Mouse (Mus musculus) neural tube, embryonic 10.5 days (tissue): ENCODE measurements around the gene Ccnf.
A peak's percentile ranks its signal among the peaks of the same experiment; 100 is the strongest.

Experiments
- DNase-seq: peaks from one replicate; pipeline ENCODE4 v3.0.0-alpha.2; 2017; ENCODE audit warnings: low spot score; ENCODE audit errors: extremely low spot score

Gene Ccnf

GRCm38 (mm10) chr17:24251320-24252069, at the start of gene Ccnf:
Gene Ccnf, minus strand, starts transcription at chr17:24251484.
- peak; percentile 95 for DNase-seq

DNA sequence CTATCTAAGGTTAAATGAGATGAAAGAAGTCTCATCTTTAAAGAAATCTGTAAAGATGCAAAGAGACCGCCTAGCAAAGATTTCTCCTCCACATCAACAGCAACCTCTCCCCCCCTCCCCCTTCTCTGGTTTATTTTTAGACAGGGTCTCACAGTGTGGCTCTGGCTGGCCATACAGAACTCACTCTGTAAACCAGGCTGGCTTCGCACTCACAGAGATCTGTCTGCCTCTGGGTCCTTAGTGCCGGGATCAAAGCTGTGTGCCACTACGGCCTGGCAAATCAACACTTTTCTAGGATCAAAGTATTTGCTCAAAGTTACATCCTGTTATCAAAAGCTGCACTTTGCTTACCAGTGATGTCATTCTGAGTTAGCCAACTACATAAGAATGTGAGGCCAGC, 49.4 kb upstream of the Ccnf start:
- DNase-seq: no peak

- DNase-seq: no peak
Observed at GRCm38 (mm10) chr17:24289338-24289737, 38.1 kb upstream of the Ccnf start.

GRCm38 (mm10) chr17:24288477-24288876, 37.2 kb upstream of the Ccnf start:
- DNase-seq: no peak

DNA sequence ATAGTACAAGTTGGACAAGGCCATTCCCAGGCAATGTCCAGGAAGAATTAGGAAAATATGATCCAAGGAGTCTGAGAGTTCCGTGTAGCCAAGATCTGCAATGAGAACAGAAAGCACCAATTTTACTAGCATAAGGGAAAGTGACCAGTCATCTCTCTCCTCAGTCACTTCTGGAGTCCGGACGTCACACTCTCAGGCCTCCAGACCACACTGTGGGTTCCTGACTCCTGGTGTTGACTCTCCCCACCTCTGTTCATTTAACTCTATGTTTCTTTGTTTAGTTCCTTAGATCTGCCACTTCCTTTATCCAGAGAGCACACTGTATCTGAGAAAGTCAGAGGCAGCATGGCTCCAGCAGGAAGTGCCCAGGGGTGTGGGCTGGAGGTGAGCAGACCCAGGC, 34.4 kb upstream of the Ccnf start:
- DNase-seq: no peak

DNA sequence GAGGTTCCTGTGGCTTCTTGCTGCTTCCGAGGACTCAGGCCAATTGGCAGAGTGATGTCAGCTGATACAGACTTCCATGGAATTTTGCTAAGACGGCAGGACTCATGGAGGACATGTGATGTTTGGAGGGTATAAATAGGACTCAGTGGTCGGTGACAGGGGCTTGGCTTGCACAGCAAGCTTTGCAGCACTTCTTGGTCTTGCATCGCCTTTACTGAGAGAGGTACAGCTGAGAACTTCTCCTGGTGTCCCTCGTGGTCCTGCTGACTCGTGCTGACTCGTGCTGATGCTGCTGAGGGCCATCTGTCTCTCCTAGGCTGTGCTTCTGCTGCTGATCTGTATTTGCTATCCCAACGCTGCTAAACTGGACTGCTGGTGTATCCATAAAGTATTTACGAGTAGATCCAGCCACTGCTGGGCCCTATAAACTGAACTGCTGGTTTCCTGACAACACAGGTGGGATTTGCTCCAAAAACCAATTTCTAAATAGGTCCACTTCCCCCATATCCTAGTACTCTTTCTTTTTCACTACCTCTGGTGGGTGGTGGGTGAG, 32.1 kb upstream of the Ccnf start:
- DNase-seq: no peak

- DNase-seq: no peak
Observed at GRCm38 (mm10) chr17:24282637-24283036, 31.4 kb upstream of the Ccnf start.

- DNase-seq: no peak
Observed at GRCm38 (mm10) chr17:24279907-24280306, 28.6 kb upstream of the Ccnf start.

DNA sequence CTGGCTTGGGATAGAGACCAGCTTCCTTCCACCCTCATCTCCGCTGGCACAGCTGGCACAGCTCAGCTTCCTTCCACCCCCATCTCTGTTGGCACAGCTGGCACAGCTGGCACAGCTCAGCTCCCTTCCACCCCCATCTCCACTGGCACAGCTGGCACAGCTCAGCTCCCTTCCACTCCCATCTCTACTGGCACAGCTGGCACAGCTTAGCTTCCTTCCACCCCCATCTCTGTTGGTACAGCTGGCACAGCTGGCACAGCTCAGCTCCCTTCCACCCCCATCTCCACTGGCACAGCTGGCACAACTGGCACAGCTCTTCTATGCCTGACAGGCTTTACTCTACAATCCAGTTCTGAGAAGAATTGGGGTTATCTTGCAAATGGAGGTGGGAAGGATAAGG, 15.8 kb upstream of the Ccnf start:
- DNase-seq: no peak

DNA sequence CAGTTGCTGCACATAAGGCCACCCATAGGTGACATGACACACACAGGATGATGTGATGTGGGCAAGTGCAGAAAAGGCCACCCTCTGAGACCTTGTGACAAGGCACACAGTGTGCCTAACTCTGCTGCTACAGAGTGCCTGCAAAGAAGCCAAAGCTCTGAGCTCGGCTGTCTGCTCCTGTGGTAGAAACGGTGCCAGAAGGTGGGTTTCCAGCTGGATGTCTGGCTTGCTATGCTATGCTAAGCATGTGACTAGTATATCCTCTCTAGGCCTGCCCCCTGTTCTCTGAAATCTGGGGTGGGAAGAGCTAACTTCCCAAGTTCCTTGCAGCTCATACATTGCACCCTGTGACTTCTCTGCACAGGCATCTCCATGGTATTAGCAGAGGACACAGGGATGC, 13.5 kb upstream of the Ccnf start:
- DNase-seq: no peak

- DNase-seq: no peak
Observed at GRCm38 (mm10) chr17:24260516-24260915, 9.2 kb upstream of the Ccnf start.

GRCm38 (mm10) chr17:24259702-24260101, 8.4 kb upstream of the Ccnf start:
- no peak for DNase-seq

DNA sequence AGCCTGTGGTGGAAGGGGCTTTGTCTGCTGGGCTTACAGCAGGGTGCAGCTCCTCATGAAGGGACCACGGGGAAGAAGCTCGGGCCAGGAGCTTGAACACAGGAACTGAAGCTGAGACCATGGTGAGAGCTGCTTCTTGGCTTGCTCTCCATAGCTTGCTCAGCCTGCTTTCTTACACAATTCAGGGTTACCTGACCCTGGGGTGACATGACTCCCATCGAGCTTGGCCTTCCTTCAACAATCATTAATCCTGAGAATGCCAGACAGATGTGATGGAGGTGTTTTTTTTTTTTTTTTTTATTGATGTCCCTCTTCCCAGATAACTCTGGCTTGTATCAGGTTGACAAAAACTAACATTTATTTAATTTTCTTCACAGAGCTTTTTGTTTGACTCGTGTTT, 7.7 kb upstream of the Ccnf start:
- DNase-seq: no peak

DNA sequence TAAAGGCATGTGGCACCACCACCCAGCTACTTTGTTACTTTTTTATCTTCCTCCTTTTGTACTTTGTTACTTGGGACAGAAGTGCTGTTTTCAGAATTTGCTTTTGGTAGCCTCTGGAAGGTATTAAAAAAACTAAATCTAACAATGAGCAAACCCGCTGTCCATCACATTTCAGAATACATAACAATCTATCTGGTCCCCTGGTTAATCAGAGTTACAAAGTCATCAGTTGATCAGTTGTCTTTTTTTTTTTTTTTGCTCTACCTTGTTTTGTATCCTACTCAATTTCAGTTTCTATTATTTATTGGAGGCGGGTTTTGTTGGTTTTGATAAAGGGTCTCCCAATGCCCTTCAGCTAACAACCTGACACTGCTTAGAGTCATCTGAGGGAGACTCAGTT, 1.0 kb upstream of the Ccnf start:
- no peak for DNase-seq

- no peak for DNase-seq
Observed at GRCm38 (mm10) chr17:24250988-24251319, 330 bp downstream of the Ccnf start.

DNA sequence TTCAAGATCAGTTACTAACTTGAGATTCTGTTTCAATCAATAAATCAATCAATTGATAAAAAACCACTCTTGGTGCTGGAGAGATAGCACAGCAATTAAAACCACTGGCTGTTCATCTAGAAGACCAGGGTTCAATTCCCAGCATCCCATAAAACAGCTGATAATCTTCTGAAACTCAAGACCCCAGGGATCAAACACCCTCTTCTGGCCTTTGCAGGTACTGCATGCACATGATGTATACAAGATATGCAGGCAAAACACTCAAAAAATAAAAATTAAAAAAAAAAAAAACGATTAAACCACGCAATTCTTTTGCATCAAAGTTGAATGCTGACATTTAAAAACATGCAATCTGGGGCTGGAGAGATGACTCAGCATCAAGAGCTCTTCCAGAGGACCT, 2.6 kb downstream of the Ccnf start:
- DNase-seq: no peak

- no peak for DNase-seq
Observed at GRCm38 (mm10) chr17:24244061-24244460, 7.2 kb downstream of the Ccnf start.

GRCm38 (mm10) chr17:24243311-24243969, 7.8 kb downstream of the Ccnf start:
- DNase-seq: no peak

DNA sequence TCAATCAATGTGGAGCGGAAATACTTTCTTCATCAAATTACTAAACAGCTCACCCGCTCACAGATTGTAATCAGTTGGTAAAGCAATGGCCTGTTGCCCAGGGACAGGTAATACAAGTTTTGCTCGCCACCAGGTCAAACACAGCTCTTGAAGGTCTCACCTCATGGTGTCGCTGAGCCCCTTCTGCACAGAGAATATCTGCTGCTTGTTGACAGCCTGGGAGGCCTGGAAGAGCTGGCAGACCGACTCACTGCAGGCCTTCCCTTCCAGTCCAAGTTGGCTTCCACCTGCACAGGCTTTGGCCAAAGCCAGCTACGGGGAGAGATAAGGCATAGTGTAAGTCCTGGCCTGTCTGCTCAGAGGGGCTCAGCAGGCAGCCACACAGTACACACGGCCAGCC, 14.4 kb downstream of the Ccnf start:
- DNase-seq: no peak

DNA sequence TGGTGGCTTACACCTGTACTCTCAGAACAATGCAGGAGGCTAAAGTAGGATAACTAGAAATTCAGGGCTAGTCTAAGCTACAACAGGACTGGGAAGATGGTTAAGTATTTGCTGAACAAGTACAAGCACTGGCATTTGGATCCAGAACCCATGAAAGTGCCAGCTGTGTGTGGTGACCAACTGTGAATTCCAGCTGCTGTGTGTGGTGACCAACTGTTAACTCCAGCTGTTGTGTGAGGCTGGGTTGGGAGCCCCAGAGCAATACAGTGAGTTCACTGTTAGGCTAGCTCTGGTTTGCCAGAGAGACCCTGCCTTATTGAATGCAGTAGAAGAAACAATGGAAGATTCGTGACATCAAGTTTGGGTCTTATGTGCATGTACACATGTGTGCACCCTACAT, 14.8 kb downstream of the Ccnf start:
- DNase-seq: no peak

DNA sequence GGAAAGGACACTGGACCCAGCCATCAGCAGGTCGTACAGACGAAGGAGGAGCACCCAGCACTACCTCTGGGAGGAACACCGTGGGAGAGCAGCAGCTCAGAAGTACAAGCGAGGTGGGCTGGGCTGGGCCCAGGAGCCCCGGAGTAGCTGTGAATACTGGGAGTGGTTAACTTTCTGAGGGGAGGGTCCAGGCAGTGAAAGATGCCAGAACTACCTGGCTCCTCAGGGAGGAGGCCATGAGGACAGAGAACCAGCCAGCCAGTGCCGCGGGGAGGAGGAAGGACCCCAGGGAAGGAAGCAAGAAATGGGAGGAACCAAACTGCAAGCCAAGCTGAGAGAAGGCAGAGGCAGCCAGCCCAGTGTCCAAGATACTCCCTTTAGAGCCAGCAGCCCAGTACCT, 23.3 kb downstream of the Ccnf start:
- no peak for DNase-seq

GRCm38 (mm10) chr17:24226721-24227120, 24.6 kb downstream of the Ccnf start:
- no peak for DNase-seq

DNA sequence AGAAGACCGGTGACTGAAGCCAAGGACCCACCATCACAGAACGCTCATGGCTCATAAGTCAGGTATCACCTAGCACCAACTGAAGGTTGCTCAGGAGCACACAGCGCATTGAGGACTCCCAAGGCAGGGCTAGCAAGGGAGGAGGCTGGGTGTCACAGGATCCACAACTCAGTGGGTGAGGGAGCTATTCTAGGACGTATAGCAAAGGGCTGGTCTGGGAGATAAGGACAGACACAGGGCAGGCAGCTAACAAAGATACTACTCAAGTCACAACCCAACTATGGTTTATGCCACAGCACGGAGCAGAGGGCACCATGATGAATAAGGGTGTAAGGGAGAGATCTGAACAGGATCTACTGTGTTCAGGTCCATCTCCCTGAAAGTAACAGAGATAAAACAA, 25.4 kb downstream of the Ccnf start:
- no peak for DNase-seq
